Mouse (Mus musculus) embryo, embryonic 11 days (tissue): ENCODE results near the gene Rab3gap2.
"Not testable (repeated sequence)": the region's sequence is repeated elsewhere in the genome, so short reads cannot be mapped to it uniquely, and the experiment has no call there.

Experiments used
- DNase-seq: peaks from one replicate; pipeline ENCODE4 v3.0.0-alpha.2; 2015

Gene Rab3gap2

DNA sequence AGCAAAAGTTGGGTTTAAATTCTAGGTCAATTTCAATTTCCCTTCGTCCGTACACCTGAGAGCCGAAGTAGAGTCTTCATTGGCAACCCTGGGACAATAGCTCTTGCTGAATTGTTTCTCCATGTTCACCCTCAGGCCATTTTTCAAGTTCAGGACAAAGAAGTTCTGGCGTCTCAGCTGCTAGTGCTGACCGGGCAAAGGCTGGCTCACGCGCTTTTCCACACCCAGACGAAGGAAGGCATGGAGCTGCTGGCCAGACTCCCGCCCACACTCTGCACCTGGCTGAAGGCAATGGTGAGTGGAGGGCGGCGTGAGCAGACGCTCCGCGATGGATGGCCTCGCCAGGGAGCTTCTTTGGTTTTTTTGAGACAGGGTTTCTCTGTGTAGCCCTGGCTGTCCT lies 79.3 kb downstream of the Rab3gap2 start:
- DNase-seq, result no peak

GRCm38 (mm10) chr1:185284740-185285139 lies 80.8 kb downstream of the Rab3gap2 start:
- no peak for DNase-seq

DNA sequence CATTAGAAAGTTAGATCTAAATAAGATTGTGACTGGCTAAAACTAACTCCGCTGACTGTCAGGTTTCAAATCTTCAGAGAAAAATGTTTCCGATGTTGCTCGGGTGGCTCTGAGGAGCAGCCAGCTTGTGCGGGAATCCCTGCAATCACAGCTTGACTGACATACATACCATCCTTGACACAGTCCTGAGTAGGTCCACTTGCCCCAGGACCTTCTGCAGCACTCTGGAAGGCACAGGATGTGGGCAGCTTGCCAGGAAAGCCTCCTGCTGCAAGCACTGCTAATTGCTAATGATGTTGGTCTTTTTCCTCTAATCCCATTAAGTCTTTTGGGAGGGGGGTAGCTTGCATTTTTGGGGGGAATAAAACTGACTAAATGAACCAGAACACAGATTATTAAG lies 81.3 kb downstream of the Rab3gap2 start:
- DNase-seq, result no peak

DNA sequence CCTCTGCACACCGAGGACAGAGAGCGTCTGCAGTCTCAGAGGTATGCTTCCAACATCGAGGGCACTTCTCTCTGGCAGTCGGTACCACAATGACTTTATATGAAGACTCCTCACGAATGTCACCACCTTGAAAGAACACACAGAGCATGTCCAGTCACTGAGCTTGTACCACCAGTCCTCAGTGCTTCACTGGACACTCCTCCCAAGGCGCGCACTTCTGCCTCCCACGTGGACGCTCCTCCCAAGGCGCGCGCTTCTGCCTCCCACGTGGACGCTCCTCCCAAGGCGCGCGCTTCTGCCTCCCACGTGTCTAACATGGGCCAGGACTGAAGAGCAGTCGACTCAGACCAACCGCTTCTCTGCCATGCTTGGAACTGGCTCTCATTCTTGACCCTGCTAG lies 83.1 kb downstream of the Rab3gap2 start:
- DNase-seq, result no peak

GRCm38 (mm10) chr1:185289231-185289630 lies 85.3 kb downstream of the Rab3gap2 start:
- no peak for DNase-seq

GRCm38 (mm10) chr1:185291336-185291735 lies 87.4 kb downstream of the Rab3gap2 start:
- no peak for DNase-seq

DNA sequence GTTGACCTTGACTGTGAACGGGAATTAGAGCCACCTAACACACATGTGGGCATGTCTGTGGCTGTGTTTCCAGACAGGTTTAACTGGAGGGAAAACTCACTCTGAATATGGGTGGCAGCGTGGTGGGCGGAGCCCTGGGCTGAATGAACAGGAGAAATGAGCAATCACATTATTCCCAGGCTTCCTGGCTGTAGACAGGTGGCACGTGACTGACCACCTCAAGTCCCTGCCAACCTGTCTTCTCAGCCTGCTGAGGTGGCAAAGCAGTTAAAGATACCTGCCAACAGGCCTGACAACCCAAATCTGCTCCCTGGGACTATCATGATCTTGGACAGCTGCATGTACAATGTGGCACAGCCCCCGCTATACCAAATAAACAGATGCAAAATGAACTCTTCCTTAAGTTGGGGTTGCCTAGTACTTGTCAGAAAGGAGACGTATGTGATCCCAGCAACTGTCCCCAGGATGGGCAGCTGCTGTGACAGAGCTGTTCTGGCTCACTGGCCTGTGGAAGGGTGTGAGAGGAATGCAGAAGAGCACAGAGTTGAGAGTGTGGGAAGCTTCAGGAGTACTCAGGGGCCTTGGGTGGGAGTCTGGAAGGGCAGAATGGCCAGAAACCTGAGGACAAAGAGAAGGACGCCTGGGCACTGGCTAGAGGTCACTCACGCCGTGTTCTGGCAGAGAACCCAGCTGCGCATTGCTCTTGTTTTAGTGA lies 88.9 kb downstream of the Rab3gap2 start:
- no peak for DNase-seq

DNA sequence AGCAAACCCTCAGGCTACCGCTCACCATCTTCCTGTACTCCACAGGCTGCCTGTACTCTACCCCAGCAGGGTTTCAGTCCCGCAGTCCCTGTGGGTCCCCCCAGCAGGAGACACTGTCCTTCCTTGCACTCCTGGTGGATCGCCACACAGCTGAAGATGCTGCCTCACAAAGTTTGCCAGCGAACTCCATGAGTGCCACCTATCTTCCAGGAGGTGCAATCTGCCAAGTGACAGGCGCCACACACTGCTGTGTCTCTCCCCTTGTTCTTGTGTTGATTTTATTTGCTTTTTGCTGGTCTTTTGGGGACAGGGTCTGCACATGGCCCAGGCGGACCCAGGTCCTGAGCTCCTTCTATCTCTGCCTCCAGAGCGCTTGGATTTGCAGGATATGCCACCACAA lies 92.9 kb downstream of the Rab3gap2 start:
- DNase-seq, result no peak

DNA sequence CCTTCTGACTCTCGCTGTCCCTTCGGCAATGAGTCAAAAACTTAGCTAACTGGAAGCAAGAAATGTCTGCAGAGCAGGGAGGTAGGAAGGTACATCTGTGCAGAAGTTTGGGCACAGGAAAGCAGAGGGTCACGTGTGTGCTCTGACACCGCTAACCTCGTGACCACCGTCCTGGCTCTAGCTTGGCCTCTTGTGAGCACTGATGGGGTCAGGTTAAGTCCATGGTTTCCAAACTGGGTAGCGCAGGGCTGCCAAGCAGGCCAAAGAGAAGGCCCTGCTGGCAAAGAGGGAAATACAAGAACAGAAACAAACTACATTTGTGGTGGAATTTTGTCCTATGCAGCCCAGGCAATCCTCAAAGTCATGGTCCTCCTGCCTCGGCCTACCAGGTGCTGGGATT lies 94.6 kb downstream of the Rab3gap2 start:
- no peak for DNase-seq

- DNase-seq, result no peak
Measured at GRCm38 (mm10) chr1:185302816-185303215, 98.9 kb downstream of the Rab3gap2 start.

- no peak for DNase-seq
Measured at GRCm38 (mm10) chr1:185306836-185307235, 102.9 kb downstream of the Rab3gap2 start.

- no peak for DNase-seq
Measured at GRCm38 (mm10) chr1:185307645-185308044, 103.7 kb downstream of the Rab3gap2 start.

DNA sequence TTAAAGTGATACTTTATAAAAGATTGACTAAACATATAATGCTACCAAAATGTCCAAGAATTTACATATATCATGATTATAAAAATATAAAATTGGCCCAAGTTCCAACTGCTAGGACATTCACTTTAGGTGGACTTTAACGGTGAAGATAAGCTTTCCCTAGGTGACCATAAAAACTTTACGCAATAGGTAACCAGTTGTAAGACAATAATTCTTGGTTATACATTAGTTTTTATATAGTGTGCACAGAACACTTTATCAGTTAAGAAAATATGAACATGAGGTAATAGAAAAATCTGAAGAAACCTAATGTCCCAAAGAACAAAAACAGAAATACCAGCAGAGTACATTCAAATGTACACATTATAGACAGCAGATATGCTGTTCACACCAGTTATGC lies 104.4 kb downstream of the Rab3gap2 start:
- DNase-seq, result no peak

GRCm38 (mm10) chr1:185308908-185309307 lies 105.0 kb downstream of the Rab3gap2 start:
- no peak for DNase-seq

- DNase-seq, result no peak
Measured at GRCm38 (mm10) chr1:185311949-185312348, 108.0 kb downstream of the Rab3gap2 start.

GRCm38 (mm10) chr1:185314546-185314945 lies 110.6 kb downstream of the Rab3gap2 start:
- no peak for DNase-seq

GRCm38 (mm10) chr1:185315846-185316568 lies 112.1 kb downstream of the Rab3gap2 start:
- DNase-seq, result no peak

DNA sequence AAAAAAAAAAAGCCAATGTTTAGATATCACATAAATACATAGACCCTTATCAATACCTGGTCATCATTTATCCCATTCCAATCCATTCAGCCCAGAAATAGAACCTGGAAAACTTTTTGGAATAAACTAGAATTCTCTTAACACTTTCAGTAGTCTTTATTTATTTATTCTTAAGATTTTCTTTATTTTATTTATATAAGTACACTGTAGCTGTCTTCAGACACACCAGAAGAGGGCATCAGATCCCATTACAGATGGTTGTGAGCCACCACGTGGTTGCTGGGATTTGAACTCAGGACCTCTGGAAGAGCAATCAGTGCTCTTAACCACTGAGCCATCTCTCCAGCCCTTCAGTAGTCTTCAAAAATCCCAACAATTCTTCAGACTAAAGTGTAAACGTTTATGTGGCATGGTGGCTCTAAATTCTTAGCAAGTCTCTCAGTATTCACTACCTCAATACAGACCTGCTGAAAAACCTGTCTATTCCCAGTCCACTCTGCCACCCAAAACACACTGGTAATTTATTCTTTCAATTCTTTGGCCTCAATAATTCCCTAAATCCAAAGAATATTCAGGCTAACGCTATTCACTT lies 123.9 kb downstream of the Rab3gap2 start:
- not testable (repeated sequence) for DNase-seq

DNA sequence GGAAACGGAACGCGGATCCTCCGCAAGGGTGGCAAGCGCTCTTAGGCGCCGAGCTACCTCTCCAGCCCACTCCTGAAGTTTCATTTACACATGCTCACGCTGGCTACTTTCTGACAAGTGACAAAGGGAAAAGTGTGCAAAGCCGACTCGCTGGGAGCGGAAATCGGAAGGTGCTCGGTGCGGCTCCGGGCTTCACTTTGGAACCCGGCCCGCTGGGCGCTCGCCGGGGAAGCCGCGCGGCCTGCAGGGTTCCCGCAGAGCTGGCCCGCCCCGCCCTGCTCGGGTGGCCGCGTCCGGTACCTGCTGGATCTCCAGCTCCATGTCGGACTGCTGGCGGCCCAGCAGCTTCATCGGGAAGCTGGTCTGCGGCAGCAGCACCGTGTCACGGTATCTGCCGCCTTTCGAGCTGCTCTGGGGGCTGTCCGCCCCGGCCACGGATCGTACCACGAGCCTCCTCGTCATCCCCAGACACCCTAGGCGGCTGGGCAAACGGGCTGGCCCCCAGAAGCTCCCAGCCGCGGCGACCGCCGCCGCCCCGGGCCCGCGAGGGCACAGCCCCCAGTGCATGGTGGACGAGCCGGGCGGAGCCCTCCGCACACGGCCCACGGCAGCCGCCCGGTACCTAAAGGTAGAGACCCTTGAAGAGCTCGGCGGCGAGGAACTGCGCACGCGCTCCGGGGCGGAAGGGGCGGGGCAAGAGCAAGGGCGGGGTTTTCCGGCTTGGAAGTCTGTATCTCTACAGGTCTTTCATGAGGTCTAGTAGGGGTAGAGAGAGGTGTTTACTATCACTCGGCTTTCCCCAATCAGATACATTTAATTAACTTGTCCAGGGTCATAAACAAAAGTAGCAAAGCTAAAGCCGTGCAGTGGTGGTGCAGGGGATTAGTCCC lies 125.0 kb downstream of the Rab3gap2 start, which contains the start of gene Iars2:
Iars2 (minus strand) TSS at position 676 of the 890 bp plus-strand sequence.
- DNase-seq, result peak; percentile 93

DNA sequence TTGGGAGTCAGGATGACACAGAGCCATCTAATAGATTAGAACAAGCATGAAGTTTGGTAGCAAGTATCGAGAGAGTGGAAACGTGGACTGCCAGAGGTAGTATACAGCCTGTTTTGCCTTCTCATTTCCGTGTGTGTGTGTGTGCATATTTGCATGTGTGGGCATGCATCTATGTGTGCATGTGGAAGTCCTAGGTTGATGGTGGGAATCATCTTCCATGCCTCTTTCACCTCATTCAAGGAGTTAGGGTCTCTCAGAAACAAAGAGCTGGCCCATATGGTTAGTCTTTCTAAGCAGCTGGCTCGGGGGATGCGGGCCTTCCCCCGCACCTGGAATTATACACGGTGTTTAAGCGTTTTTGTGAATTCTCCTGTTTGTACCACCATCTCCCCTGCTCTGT lies 125.9 kb downstream of the Rab3gap2 start:
- no peak for DNase-seq

DNA sequence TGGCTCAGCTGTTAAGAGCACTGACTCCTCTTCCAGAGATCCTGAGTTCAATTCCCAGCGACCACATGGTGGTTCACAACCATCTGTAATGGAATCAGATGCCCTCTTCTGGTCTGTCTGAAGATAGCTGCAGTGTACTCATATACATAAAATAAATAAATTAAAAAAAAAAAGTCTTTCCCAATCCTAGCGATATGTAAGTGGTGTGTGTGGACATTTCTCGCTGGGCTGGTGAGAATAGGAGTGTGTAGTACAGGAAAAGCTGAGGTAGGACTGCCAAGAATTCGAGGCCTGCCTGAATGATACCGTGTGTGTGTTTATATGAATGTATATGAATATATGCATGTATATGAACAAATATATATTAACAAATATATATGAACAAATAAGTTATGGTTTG lies 127.4 kb downstream of the Rab3gap2 start:
- no peak for DNase-seq

- DNase-seq, result peak; percentile 97
Measured at GRCm38 (mm10) chr1:185331983-185332430, 128.1 kb downstream of the Rab3gap2 start, which contains the start of gene Bpnt1. Gene Bpnt1 (plus strand): TSS chr1:185332149.

DNA sequence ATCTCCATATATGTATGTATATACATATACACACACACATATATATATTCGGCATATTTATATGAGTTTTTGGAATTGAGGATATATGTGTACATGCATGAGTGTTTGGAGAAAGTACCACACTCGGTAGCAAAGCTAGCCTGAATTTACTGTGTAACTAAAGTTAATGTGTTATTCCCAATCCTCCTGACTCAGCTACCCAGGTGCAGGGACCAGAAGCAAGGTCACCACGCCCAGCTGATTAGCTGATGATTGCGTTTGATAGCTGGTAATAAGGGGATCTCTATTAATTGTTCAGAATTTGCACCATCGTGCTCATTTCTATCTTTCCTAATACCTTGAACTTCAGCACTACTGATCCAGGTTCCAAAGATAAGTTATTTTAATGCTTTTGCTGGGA lies 129.7 kb downstream of the Rab3gap2 start:
- DNase-seq, result no peak
